Mouse (Mus musculus): ENCODE data around the gene Traf1.
A peak's percentile ranks its signal among the peaks of the same experiment; 100 is the strongest.

Traf1 gene

DNA sequence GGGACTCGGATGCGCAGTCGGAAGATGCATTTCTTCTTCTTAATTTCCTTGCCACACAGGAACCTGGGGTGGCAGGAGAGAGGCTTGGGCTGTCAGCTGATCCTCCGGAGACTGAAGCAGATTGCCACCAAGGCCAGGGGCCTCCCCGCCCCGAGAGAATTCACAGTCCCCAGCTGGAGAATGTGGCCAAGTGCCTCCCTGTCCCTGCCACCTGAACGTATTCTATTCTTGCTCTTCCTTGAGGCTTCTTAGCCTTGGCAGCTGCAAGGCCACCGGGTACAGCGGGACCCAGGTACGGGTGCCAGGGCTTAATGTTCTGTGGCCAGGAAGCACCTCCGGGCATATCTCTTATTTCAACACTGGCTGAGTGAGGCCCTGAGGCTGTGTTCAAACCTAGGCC, 61.9 kb downstream of the Traf1 start:
- no peak for DNase-seq

DNA sequence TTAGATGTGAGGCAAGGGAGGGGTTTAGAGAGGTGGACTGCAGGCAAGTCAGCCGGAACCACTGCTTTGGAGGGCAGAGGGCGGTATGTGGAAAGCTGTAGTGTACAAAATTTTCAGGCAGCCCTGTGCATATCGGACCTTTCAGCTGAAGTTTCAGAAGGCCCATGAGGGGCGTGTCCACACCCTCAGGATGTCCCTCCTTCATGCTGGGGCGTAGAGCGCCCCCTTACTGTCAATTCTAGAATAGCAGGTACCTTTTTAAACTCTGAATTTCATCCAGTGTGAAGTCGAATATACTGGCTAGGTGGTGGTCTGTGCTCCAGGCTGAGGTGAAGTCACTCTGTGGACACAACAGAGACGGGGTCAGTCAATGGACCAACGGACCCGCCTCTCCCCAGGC, 63.8 kb downstream of the Traf1 start:
- DNase-seq = peak; percentile 74 to 75

DNA sequence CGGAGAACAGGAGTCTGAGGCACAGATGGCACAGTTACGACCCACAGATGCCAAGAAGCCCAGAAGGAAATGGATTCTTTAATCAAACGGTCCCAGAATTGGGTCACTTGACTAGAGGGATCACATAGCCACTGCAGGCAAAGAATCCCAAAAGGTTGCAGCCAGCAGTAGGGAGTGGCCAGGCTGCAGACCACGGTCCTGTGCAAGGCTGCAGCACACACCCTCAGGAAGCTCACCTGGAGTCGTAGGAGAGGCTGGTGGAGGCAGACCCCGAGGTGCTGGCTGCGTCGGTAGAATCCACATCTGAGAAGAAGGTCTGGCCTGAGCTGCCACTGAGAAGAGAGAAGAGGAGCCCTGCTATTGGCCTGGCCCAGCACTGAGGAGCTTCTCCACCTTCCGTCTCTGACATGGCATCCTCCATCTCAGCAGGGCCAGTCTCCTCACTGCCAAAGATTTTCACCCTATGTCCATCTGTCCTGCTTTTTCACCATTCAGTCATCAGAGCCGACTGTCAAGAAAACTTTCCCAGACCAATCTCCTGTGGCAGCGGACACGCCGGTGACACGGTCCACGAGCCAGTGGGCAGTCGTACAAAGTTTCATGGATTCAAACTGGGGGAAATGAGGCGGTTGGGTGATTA, 64.6 kb downstream of the Traf1 start:
- DNase-seq = no peak

DNA sequence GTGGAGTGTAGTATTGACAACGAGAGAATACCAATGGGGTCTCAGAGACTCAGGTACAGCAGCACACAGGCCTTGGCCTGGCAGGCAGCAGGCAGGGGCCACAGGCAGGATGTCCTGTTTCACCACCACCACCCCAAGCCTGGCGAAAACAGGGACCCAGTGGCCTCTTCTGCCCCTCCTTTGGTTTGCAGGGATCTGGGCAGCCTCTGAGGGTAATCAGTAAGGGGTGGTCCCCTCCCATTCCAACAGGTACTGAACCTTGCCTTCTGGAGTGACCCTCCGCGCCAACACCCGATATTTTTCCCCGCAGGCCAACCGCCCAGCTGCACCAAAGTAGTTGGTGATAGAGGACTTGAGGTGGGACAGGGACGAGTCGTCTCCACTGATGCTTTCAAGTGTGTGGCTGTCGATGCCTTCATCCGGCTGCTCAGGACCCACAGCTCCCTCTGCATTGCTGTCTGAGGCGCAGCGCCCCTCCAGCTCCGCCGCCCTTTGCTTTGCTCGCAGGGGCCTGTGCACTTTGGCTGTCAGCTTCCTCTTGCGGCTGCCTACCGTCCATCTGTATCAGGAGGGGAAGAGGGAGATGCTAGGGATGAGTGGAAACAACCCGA, 66.0 kb downstream of the Traf1 start:
- no peak for DNase-seq

DNA sequence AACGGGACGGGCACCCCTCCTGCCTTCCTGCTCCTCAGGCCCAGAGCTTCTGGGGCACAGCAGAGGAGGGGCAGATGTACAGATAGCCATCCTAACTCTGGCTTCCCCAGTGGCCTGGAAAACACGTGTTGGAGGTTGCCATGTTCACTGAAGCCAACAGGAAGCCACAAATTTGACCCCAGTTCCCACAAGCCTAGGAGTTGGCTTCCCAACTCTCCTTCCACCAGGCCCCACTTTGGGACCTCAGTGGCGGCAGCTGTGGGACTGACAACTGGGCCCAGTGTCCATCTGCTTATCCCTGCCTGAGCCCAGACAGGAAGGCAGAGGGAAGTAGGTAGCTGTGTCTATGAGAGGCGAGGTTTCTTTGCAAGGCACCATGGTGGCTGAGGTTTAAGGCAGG, 67.6 kb downstream of the Traf1 start:
- DNase-seq = no peak
